Mouse (Mus musculus) regulatory T cell (primary cell): ENCODE data around the gene Scnn1a.

Experiments used
- in situ Hi-C: fragments of 300-600 bp; cut with MboI, MseI; formaldehyde crosslinking; loops from one replicate; pipeline ENCODE4 v1.15.1; 2025; ENCODE audit warnings: high pct_unique_total_duplicates

Scnn1a gene

DNA sequence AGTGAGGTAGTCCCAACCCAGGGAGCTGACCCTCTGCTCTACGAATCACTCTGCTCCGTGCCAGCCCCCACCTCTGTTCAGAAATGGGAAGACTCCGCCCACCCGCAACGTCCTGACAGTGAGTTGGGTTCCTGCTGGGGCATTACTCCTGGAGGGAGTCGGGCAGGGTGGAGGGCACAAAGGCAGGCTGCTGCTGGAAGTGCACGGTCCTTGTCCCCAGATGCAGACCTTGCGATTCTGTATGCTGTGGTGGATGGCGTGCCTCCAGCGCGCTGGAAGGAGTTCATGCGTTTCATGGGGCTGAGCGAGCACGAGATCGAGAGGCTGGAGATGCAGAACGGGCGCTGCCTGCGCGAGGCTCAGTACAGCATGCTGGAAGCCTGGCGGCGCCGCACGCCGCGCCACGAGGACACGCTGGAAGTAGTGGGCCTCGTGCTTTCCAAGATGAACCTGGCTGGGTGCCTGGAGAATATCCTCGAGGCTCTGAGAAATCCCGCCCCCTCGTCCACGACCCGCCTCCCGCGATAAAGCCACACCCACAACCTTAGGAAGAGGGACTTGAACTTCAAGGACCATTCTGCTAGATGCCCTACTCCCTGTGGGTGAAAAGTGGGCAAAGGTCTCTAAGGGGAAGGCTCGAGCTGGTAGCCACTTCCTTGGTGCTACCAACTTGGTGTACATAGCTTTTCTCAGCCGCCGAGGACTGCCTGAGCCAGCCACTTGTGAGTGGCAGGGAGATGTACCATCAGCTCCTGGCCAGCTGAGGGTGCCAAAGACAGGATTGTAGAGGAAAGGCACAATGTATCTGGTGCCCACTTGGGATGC is 41.2 kb downstream of the Scnn1a start:
- in situ Hi-C loops, result no loop called here

DNA sequence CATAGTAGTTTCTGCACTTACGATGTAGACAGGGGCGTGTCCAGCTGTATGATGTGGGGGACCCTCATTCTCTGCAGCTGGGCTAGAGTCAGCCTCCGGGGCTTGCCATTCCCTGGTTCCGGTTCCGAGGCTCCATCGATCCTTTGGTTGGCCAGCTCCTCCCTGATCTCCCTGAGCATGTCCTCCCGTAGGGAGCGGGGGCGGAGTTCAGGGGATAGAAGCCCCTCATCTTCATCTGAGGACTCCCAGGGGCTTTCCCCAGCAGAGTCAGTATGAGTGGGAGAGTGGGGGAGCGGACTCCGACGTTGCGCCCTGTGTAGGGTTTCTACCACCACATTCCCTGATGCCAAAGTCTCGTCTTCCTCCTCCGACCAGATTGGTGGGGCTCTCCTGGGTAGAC is 42.6 kb downstream of the Scnn1a start:
- in situ Hi-C loops, result no loop called here

DNA sequence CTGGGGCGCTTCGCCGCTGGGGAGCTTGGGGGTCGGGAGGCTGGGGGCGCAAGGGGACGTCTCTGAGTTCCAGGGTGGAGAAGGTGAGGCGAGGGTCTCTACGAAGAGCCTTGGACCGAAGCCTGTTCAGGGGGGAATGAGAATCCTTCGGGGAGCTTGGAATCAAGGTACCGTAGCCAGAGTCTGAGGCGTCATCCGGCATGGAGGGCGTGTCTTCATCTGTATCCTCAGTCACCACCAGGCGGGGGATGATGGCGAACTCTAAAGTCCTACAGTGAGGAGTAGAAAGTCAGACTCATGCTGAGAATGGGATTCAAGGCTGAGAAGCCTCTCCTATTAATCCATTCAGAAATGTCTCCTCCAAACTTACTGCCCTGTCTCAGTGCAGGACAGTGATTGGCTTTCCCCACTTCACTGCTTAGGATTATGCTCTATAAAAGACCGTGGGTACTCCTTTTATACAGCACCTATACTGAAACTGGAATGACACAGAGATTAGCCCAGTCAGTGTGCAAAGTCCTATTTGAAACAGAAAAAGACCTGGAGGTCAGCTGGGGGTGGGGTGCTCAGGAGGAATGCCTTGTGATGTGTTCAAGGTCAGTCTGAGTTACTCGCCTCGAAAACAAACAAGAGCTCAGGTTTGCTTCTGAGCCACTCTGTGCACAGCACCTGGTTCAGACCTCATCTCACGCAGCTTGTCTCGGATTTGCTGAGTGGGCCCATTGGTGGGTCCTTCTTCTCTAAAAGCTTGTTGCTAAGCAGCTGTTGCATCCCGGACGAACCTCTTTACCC is 43.2 kb downstream of the Scnn1a start:
- in situ Hi-C loops, result no loop called here

DNA sequence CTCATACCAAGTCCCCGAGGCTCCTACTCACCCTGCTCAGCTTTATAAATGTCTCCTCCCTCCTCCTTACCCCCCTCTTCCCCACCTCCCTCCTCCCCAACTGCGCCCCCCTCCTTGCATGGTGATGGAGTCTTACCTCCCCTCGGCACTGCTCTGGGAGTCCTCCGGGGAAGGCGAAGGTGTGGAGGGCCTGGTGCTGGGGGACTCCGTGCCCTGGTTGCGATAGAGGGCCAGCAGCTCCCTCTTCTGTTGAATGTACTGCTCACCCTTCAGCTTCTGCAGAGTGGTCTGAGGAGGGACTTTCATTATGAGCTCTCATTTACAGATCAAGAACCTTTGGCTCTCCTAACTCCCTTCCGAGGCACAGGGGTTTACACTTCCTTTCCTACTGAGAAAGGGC is 44.0 kb downstream of the Scnn1a start:
- in situ Hi-C loops, result no loop called here

DNA sequence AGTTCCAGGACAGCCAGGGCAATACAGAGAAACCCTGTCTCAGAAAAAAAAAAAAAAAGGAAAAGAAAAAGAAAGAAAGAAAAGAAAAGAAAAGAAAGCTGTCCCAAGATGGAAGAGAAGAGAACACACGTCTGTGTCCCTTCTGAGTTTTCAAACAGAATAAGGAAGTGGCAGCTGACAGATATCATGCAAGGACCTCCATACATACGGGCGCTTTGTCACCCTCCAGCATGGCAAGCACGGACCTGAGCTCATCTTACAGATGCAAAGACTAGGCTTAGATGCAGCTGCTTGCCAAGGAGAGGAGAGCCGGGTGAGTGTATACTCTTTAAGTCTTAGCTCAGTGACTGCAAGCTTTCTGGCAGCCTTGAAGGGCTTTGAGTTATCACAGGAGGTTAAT is 45.1 kb downstream of the Scnn1a start:
- in situ Hi-C loops, result no loop called here

DNA sequence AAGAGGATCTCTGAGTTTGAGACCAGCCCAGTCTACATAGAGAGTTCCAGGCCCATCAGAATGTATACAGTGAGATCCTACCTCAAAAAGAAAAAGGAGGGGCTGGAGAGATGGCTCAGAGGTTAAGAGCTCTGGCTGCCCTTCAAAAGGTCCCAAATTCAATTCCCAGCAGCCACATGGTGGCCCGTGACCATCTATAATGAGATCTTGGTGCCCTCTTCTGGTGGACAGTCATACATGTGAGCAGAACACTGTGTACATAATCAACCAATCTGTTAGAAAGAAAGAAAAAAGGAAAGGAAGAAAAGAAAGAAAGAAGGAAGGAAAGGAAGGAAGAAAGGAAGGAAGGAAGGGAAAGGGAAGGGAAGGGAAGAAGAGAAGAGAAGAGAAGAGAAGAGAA is 45.7 kb downstream of the Scnn1a start:
- in situ Hi-C loops, result no loop called here

DNA sequence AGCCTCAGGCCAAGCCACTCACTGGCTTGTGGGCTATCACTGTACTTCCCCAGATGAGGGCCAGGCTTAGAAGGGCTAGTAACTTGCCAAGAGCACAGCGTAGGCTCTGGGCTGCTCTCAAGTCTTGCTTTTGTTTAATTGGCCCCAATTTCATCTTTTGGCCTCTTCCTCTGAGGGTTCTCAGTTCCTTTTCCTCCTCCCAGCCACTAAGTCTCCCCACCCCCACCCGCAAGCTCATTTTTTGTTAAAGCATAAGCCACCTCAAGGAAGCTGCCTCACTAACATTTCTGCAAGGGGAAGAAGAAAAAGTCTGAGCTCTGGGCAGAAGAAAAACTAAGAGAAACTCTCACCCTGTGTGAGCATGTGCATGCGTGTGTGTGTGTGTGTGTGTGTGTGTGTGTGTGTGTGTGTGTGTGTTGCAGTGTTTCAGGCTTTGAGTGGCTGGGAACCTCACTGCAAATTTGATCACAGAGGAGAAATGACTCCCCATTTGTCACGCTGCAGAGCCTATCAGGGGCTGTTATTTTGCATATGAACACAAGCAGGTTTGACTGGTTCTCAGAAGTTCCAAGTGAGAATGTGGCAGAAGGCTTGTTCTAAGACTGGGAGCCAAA is 47.4 kb downstream of the Scnn1a start:
- in situ Hi-C loops, result no loop called here

DNA sequence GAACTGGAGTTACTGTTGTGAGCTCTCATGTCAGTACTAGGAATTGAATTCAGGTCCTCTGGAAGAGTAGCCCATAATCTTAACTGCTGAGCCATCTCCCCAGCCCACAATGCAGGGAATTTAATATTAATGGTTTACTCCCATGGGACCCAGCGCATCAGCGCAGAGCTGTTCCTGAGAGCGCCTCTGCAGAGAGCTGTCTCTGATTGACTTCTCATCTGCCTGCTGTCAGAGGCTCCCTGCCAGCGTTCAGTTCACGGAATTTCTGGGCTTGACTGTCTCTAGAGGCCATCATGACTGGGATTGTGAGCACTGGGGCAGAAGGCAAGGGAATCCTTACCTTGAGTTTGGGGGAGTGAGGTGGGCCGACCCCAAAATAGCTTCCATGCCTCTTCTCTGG is 56.6 kb downstream of the Scnn1a start:
- in situ Hi-C loops, result no loop called here

DNA sequence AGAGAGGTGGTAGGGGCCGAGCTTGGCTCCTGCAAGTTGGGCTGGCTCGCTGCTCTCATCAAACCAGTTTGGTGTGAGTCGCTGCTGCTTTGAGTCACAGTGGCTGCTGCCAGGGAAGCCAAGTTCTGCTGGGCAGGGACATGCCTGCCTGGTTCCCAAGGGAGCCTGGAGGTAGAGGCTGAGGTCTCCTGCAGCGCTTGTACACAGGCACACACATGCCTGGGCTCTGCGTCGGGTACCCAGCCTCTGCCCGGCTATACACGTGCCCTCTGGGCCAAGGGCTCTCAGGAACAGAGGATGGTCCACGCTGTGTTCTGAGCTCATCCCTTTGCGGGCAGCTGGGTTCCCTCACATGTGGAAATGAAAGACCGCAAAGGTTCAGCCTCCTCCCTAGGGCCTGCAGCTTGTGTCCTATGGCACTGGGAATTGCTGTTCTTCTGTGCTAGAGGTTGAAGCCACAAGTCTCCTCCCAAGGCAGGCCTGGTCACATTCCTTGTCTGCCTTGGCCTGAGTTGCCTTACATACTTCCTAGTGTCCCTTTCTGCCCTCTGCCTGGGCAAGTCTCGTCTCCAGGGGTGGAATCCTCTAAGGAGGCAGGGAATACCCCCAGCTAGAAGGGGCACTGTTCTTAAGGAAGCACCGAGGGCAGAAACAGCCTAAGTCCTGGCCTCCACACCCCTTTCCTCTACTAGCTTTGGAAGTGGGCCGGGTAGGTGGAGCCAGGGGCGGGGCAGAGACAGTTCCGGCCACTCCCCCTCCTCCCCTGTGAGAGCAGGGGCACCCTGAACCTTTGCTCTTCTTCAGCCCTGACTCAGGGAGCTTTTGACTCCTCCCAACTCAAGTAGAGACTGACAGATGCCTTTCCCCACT is 57.4 kb downstream of the Scnn1a start:
- in situ Hi-C loops, result no loop called here

DNA sequence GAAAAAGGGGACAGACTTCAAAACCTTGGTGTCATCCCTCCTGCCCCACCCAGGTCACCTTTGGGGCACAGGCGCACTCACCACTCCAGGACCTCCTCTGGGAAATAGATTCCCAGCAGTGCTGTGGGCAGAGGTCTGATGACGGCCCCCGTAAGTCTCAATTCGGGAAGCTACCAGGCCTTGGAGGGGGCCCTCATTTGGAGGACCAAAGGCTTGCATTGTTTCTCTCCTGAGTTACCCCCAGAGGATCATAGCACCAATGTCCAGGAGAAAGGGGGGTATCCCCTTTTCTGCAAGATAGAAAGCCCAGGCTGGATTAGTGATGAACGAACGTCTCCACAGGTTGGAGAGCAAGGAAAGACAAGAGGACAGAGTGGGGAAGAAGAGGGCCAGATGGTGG is 58.2 kb downstream of the Scnn1a start:
- in situ Hi-C loops, result no loop called here

DNA sequence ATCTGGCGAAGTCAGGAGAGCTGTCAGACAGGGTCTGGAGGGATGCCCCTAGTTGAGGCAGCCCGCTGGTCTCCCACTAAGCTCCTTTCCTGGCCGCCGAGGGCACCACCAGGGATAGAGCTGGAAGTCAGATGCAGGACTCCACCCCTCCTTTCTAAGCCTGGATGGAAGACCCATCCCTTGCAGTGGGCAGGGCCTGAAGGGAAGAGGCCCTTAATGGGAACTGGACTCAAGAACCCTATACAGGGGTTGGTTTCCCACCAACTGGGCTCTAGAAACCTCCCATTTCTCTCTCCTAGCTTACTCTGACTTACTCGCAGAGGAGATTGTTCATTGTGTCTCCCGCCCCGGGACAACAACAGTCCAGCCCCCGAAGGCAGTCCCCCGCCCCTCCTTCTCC is 59.3 kb downstream of the Scnn1a start:
- in situ Hi-C loops, result loop anchor here (5.0 kb wide), 1 partner anchor 92 kb away; the partner anchor contains the start of gene Tuba3a

DNA sequence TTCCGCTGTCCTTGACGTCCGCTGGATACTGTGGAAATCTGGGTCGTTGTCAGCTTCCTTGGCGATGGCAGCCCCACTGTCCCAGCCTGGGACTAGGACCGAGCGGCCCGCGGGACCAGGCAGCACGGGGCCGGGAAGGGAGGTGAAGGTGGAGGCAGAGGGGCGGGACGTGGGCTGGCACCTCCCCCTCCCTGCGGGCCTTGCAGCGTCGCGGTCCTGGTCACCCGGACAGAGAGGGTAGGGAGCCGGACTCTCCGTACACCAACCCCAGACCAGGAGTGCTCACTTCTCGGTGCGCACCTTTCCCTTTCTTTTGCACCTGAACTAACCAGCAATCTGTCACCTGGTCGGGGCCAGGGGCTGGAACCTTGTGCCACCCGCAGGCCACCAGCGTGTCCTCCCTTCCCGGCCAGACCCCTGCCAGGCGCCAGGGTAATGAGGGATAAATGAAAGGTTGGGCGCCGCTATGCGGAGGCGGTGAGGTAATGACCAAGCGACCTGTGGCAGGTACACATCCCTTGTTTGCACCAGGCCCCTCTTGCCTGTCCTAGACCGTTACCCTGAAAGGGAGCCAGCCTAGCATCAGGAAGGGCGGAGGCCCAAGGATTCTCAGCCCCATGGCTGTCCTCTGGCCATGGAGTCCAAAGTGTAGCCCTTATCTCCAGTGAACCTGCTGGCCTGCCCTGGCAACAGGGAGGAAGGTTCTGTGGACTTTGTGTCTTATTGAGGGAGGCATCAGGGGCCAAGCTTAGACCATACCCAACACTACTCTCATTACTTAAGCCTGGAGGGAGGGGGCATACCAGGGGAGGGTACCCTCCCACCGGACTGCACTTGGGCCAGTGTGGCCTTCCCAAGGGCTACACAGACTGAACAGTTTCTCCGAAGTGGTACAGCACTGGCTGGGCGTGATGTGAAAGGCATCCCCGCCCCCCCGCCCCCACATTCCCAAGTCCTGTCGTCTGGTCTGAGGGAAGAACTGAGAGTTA is 60.2 kb downstream of the Scnn1a start, which contains the start of gene Plekhg6:
Plekhg6 (minus strand) TSS at position 422 of the 989 bp plus-strand sequence.
- in situ Hi-C loops, result loop anchor here (5.0 kb wide), 1 partner anchor 93 kb away; the partner anchor contains the start of gene Tuba3a

DNA sequence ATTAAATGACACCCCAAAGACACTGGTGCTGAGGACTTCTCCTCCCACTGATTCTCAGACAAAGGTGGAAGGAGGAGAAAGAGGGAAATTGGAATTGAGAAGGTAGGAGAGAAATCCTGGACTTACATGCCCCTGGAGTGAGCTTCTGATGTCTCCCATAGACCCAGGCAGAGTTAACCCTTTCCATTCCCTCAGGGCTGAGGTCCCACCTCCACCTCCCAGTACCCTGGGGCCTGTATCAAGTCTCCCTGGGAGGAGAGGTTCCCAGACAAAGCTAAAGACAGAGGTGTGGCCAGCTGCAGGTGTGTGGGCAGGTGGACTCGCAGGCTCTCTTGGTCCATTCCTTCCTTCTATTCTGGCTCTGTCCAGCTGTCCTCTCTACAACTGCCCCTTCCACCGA is 61.6 kb downstream of the Scnn1a start:
- in situ Hi-C loops, result loop anchor here (5.0 kb wide), 1 partner anchor 95 kb away; the partner anchor contains the start of gene Tuba3a

DNA sequence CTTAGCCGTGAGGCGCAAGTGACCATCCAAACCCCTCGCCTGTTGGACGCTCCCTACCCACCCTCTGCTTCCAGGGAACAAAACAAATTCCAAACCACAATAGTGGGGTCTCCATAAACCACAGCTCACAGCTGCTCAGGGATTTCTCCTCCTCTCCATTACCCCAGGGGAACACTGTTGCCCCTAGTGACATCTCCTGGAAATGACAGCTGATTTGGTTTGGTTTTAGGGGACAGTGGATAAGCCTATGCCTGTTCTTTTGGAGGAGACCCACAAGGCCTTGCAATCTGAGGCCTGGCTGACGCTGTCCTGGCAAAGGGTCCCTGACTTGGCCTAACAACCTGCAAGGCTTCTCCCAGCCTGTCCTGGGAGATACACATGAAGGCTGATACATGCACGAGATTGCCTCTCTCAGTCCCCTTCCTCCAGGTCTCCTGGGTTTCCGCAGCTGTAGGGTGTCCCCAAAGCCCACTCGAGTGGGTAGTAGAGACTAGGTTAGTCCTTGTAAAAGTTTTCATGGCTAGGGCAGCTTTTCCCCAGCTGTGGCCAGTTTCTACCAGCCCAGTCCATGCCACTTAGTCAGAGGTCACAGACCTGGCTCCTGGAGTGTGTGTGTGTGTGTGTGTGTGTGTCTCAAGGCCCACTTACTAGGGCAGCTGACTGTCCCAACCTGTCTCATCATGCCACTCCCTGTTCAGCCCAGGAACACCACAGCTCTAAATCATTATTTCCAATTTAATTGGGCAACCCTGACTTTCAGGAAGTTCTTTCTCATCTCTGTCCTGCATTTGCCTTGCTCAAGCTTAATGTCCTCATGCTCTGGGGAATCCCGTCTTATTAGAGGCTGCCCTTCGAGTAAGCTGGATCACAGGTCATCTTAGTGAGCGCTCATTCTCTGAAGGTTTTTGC is 64.9 kb downstream of the Scnn1a start:
- in situ Hi-C loops, result no loop called here

DNA sequence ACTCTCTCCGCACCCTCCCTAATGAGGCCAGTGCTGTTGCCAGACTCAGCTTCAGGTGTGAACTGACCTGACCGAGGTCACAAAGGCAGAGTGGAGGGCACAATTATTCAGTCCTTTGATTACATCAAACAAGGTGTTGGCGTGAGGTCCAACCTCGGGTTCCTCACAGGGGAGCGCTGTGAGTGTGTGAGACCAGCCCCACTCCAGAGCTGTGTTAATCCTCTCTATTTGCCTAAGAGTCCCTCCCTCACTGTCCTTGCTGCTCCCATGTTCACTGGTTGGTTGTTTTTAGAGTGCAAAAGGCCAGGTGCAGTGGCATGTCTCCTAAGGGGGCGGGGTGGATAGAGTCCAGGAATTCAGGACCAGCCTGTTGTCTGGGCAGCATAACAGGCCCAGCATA is 65.6 kb downstream of the Scnn1a start:
- in situ Hi-C loops, result no loop called here

DNA sequence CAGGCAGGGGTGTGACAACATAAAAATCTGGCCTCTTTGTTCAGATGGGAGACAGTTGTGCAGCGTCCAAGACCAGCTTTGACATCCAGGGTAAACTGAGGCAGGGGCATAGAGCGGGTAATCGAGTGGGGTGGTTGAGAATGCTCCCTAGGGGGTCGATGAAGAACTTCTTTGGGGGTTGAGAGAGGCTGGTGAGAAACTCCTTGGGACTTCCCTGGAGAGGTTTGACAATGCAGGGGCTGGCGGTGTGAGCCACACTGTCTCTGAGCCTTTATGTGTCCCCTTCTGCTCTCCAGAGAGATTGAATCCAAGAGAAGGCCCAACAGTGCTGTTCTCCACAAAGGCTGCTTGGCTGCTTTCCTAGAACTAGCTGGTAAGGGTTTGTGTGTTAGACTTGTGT is 69.4 kb downstream of the Scnn1a start:
- in situ Hi-C loops, result no loop called here
